Mouse (Mus musculus): ENCODE measurements around the gene Rxrb. TPM values are rescaled to one million over a fixed set of nuclear protein-coding genes. Genes with fewer than 3 reads are reported as not detected.

Rxrb gene
- polyA plus RNA-seq, 1 experiment from 2014 or later: 54.0 TPM

MicroRNA genes within 50 kb of the gene (microRNA counts, 519-probe panel; counts per million panel counts)
- 2,707 counts per million, percentile 81 among the panel's probes with 10 or more counts for microRNA mmu-miR-219

Small RNA genes lying within 50 kb of the gene (microRNA-seq; reads per million reads assigned to microRNA genes)
- gene Mir219a-1: not detected
- not detected for gene Mir219c

Other genes starting within 250 kb of the Rxrb start
- 16.8 and 17.4 TPM in 2 replicates for gene Angptl4, start 250.0 kb upstream of the Rxrb start, polyA plus RNA-seq (2015; fragmentation: Nextera tagmentation; extraction: Ambion mirVana)
- 49.0 and 52.6 TPM in 2 replicates for gene Kank3, start 221.3 kb upstream of the Rxrb start, polyA plus RNA-seq (2015; fragmentation: Nextera tagmentation; extraction: Ambion mirVana)
- 407 and 416 TPM in 2 replicates for gene Rps28, start 207.2 kb upstream of the Rxrb start, polyA plus RNA-seq (2015; fragmentation: Nextera tagmentation; extraction: Ambion mirVana)
- gene Ndufa7, start 207.2 kb upstream of the Rxrb start, polyA plus RNA-seq (2015; fragmentation: Nextera tagmentation; extraction: Ambion mirVana): 428 and 439 TPM in 2 replicates
- 49.9 and 52.4 TPM in 2 replicates for gene Cd320, start 188.7 kb upstream of the Rxrb start, polyA plus RNA-seq (2015; fragmentation: Nextera tagmentation; extraction: Ambion mirVana)
- not detected in 2 replicates for gene Gm7029, start 158.0 kb upstream of the Rxrb start, polyA plus RNA-seq (2015; fragmentation: Nextera tagmentation; extraction: Ambion mirVana)
- gene Kifc1, start 141.2 kb upstream of the Rxrb start, polyA plus RNA-seq (2015; fragmentation: Nextera tagmentation; extraction: Ambion mirVana): 1.4 and 2.8 TPM in 2 replicates
- 0.36 and 0.55 TPM in 2 replicates for gene Platr17, start 126.7 kb upstream of the Rxrb start, polyA plus RNA-seq (2015; fragmentation: Nextera tagmentation; extraction: Ambion mirVana)
- gene Daxx, start 122.4 kb upstream of the Rxrb start, polyA plus RNA-seq (2015; fragmentation: Nextera tagmentation; extraction: Ambion mirVana): 55.1 and 59.7 TPM in 2 replicates
- 21.1 and 26.1 TPM in 2 replicates for gene Tapbp, start 115.9 kb upstream of the Rxrb start, polyA plus RNA-seq (2015; fragmentation: Nextera tagmentation; extraction: Ambion mirVana)
- 16.8 TPM in 2 replicates for gene Zbtb22, start 115.9 kb upstream of the Rxrb start, polyA plus RNA-seq (2015; fragmentation: Nextera tagmentation; extraction: Ambion mirVana)
- 54.9 and 57.2 TPM in 2 replicates for gene Rgl2, start 102.3 kb upstream of the Rxrb start, polyA plus RNA-seq (2015; fragmentation: Nextera tagmentation; extraction: Ambion mirVana)
- gene Pfdn6, start 91.5 kb upstream of the Rxrb start, polyA plus RNA-seq (2015; fragmentation: Nextera tagmentation; extraction: Ambion mirVana): 186 and 191 TPM in 2 replicates
- 19.2 TPM in 2 replicates for gene Wdr46, start 91.2 kb upstream of the Rxrb start, polyA plus RNA-seq (2015; fragmentation: Nextera tagmentation; extraction: Ambion mirVana)
- 15.2 and 16.6 TPM in 2 replicates for gene B3galt4, start 80.3 kb upstream of the Rxrb start, polyA plus RNA-seq (2015; fragmentation: Nextera tagmentation; extraction: Ambion mirVana)
- 78.3 and 80.5 TPM in 2 replicates for gene Vps52, start 76.0 kb upstream of the Rxrb start, polyA plus RNA-seq (2015; fragmentation: Nextera tagmentation; extraction: Ambion mirVana)
- 620 and 627 TPM in 2 replicates for gene Rps18, start 75.8 kb upstream of the Rxrb start, polyA plus RNA-seq (2015; fragmentation: Nextera tagmentation; extraction: Ambion mirVana)
- gene H2-K1, start 31.5 kb upstream of the Rxrb start, polyA plus RNA-seq (2015; fragmentation: Nextera tagmentation; extraction: Ambion mirVana): 11.0 and 13.1 TPM in 2 replicates
- gene Ring1, start 7.1 kb upstream of the Rxrb start, polyA plus RNA-seq (2015; fragmentation: Nextera tagmentation; extraction: Ambion mirVana): 17.9 and 18.2 TPM in 2 replicates
- gene H2-Ke6, start 3.8 kb upstream of the Rxrb start, polyA plus RNA-seq (2015; fragmentation: Nextera tagmentation; extraction: Ambion mirVana): 60.1 and 61.3 TPM in 2 replicates
- gene Slc39a7, start 130 bp upstream of the Rxrb start, polyA plus RNA-seq (2015; fragmentation: Nextera tagmentation; extraction: Ambion mirVana): 163 and 175 TPM in 2 replicates
- gene Col11a2, start 7.6 kb downstream of the Rxrb start, polyA plus RNA-seq (2015; fragmentation: Nextera tagmentation; extraction: Ambion mirVana): 3.6 and 4.4 TPM in 2 replicates
- 0.16 TPM in 1 of 2 replicates, not detected in the other for gene H2-Oa, start 60.5 kb downstream of the Rxrb start, polyA plus RNA-seq (2015; fragmentation: Nextera tagmentation; extraction: Ambion mirVana)
- gene H2-DMa, start 87.7 kb downstream of the Rxrb start, polyA plus RNA-seq (2015; fragmentation: Nextera tagmentation; extraction: Ambion mirVana): 22.5 and 22.7 TPM in 2 replicates
- gene Brd2, start 90.8 kb downstream of the Rxrb start, polyA plus RNA-seq (2015; fragmentation: Nextera tagmentation; extraction: Ambion mirVana): 117 and 126 TPM in 2 replicates
- 0.49 and 0.53 TPM in 2 replicates for gene H2-DMb2, start 111.5 kb downstream of the Rxrb start, polyA plus RNA-seq (2015; fragmentation: Nextera tagmentation; extraction: Ambion mirVana)
- gene H2-DMb1, start 121.3 kb downstream of the Rxrb start, polyA plus RNA-seq (2015; fragmentation: Nextera tagmentation; extraction: Ambion mirVana): 0.69 and 0.88 TPM in 2 replicates
- 2.4 and 4.5 TPM in 2 replicates for gene Tap1, start 155.7 kb downstream of the Rxrb start, polyA plus RNA-seq (2015; fragmentation: Nextera tagmentation; extraction: Ambion mirVana)
- gene Psmb9, start 156.0 kb downstream of the Rxrb start, polyA plus RNA-seq (2015; fragmentation: Nextera tagmentation; extraction: Ambion mirVana): 1.1 and 1.7 TPM in 2 replicates
- 2.2 and 2.8 TPM in 2 replicates for gene Psmb8, start 165.9 kb downstream of the Rxrb start, polyA plus RNA-seq (2015; fragmentation: Nextera tagmentation; extraction: Ambion mirVana)
- gene Tap2, start 171.7 kb downstream of the Rxrb start, polyA plus RNA-seq (2015; fragmentation: Nextera tagmentation; extraction: Ambion mirVana): 1.5 and 2.3 TPM in 2 replicates
- 0.40 TPM in 1 of 2 replicates, not detected in the other for gene H2-Ob, start 207.1 kb downstream of the Rxrb start, polyA plus RNA-seq (2015; fragmentation: Nextera tagmentation; extraction: Ambion mirVana)
- gene H2-Ab1, start 225.9 kb downstream of the Rxrb start, polyA plus RNA-seq (2015; fragmentation: Nextera tagmentation; extraction: Ambion mirVana): 1.1 TPM in 2 replicates